Mouse (Mus musculus) neural tube, embryonic 15.5 days (tissue): ENCODE measurements at regions not wholly inside any gene's neighbourhood (a gene's known extent, or its start where the extent isn't known, plus 50 kb on each side); places are given as distances from the start of the nearest gene placed in this dataset.
A peak's percentile ranks its signal among the peaks of the same experiment; 100 is the strongest.

ENCODE experiments used
- ATAC-seq: fragments of 200-750 bp; cut with Nextera tagmentation; 2 replicates; pipeline ENCODE4 v1.8.0; 2017; ENCODE audit warnings: mild to moderate bottlenecking, moderate TSS enrichment, moderate library complexity; ENCODE audit not compliant: low FRiP score
- H3K27ac ChIP-seq: fragments of 300-500 bp; sonication (generic); replicated peaks from 2 replicates; pipeline ENCODE4 v1.5.1; 2015; ENCODE audit warnings: mild to moderate bottlenecking, inconsistent platforms
- H3K27me3 ChIP-seq: fragments of 300-500 bp; sonication (generic); replicated peaks from 2 replicates; pipeline ENCODE4 v1.6.1; 2015; ENCODE audit warnings: inconsistent platforms
- H3K36me3 ChIP-seq: fragments of 300-500 bp; sonication (generic); 2 replicates; pipeline ENCODE4 v1.6.1; 2015; ENCODE audit warnings: inconsistent platforms
- H3K4me1 ChIP-seq: fragments of 300-500 bp; sonication (generic); 2 replicates; pipeline ENCODE4 v1.6.1; 2015; ENCODE audit warnings: inconsistent platforms
- H3K4me2 ChIP-seq: fragments of 300-500 bp; sonication (generic); 2 replicates; pipeline ENCODE4 v1.6.1; 2015; ENCODE audit warnings: inconsistent platforms, mild to moderate bottlenecking, moderate library complexity
- H3K4me3 ChIP-seq: fragments of 300-500 bp; sonication (generic); replicated peaks from 2 replicates; pipeline ENCODE4 v1.5.1; 2015; ENCODE audit warnings: mild to moderate bottlenecking, inconsistent platforms
- H3K9ac ChIP-seq: fragments of 300-500 bp; sonication (generic); replicated peaks from 2 replicates; pipeline ENCODE4 v1.6.1; 2015; ENCODE audit warnings: mild to moderate bottlenecking, inconsistent platforms
- H3K9me3 ChIP-seq: fragments of 300-500 bp; sonication (generic); replicated peaks from 2 replicates; pipeline ENCODE4 v1.6.1; 2016; ENCODE audit warnings: inconsistent platforms
- WGBS: fragments of 180-500 bp; shearing (Covaris S2); methylation state at CpG from one replicate; pipeline ENCODE4 v1.1.7; 2015; ENCODE audit warnings: mixed read lengths; 5-methylcytosine and 5-hydroxymethylcytosine counted together

DNA sequence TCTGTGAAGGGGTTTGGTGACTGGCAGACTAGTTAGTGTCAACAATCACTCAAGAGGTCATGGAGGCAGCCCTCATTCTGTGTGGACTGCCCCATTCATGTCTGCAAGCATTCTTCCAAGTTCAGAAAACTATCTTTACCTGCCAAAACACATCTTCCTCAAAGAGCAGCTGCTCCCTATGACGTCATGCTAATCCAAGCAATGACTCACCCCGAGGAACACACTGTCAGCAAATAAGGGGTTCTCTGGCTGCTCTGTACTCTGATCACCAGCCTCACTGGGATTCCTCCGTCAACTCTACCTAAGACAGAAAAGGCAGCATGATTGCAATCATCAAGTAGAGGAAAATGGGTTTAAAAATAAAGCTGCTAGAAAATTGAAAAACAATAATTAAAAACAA, 165.4 kb upstream of the Nabp1 start:
- Histone ChIP-seq H3K4me2 (no peak overlapping the region), H3K4me1 (no peaks in the 10 kb centered on the region), H3K36me3 (no peaks in the 10 kb centered on the region), H3K4me3 (no peak overlapping the region), H3K27ac (no peak overlapping the region), H3K27me3 (no peaks in the 10 kb centered on the region), H3K9ac (no peak overlapping the region), H3K9me3 (no peaks in the 10 kb centered on the region)
- ATAC-seq = no peak
- WGBS = 53% methylated on average over 3 of the region's 3 CpGs

DNA sequence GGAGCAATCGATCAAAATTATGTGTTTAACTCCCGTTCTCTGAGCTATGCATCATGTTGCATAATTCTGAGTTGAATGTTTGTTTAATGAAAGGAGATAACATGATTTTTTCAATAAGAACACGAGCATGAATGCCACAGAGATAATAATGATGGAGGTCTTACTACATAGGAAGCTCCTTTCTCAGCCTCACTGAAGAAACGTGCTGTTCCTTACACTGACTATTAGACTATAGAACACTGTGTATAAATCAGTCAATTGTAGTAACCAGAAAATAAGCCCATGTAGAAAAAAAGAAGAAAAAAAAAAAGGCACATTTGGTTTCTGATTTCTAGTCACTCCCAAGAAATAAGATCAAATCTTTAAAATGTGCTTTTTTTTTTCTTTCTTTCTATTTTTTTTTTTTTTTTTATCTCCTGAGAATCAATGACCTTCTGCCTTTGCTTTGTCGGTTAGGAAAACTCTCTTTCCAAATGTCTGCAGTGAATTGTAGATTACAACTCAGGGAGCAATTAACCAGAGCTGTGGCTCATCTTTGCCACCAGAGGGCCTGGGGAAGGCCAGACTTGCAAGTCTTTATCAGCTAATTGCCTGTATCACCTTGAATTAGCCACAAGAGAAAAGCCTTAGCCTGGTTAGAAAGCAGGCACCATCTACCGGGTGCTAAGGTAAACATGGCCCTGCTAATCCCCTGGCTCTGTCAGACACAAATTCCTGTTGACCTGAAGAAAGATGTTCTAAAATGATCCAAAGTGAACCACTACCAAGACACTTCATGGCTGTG, 160.5 kb upstream of the Nabp1 start:
- peaks cover 12% of the 10 kb centered on the region for H3K4me1 ChIP-seq
- ATAC-seq = no peak
- no peaks in the 10 kb centered on the region for H3K9me3 ChIP-seq
- H3K27ac ChIP-seq = no peak overlapping the region
- H3K4me2 ChIP-seq = no peak overlapping the region
- H3K36me3 ChIP-seq = no peaks in the 10 kb centered on the region
- no peak overlapping the region for H3K4me3 ChIP-seq
- no peak overlapping the region for H3K9ac ChIP-seq
- H3K27me3 ChIP-seq = no peaks in the 10 kb centered on the region
- WGBS = 59% methylated on average over 6 of the region's 6 CpGs

DNA sequence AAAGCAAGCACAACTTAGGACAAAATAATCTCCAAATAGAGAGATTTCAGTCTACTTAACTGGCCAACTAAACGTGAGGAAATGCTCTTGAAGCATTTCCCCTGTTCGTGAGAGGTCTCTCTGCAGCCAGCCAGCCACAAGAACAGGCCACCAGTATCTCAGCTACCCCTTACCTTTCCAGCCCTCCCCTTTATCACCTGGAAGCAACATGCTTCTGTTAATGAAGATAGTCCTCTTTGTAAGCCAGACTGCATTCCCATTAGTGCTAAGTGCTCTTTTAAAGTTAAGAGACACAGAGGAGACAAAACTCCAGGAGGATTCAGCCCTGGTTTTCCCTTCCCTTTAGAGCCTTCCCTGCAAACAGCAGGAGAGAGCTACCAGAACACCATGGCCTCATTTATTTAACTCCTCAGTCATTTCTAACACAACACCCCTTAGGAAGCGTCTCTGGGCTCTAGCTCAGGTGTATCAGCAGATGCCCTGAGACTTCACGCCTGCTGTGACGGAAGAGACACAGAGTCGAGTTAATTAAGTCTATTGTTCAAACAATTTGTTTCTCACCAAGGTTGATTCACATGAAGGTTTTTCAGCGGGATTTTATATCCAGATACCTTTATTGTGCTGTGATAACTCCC, 157.8 kb upstream of the Nabp1 start:
- H3K36me3 ChIP-seq = no peaks in the 10 kb centered on the region
- H3K4me1 ChIP-seq = peaks cover 12% of the 10 kb centered on the region
- WGBS = 32% methylated on average over 7 of the region's 7 CpGs
- no peak overlapping the region for H3K4me2 ChIP-seq
- H3K9ac ChIP-seq = no peak overlapping the region
- peak overlapping the region; percentile 11; the same call in 1 of the 2 replicates for H3K27ac ChIP-seq
- H3K27me3 ChIP-seq = no peaks in the 10 kb centered on the region
- H3K9me3 ChIP-seq = no peaks in the 10 kb centered on the region
- H3K4me3 ChIP-seq = no peak overlapping the region
- peak; percentile 24; the same call in 1 of the 2 replicates for ATAC-seq

DNA sequence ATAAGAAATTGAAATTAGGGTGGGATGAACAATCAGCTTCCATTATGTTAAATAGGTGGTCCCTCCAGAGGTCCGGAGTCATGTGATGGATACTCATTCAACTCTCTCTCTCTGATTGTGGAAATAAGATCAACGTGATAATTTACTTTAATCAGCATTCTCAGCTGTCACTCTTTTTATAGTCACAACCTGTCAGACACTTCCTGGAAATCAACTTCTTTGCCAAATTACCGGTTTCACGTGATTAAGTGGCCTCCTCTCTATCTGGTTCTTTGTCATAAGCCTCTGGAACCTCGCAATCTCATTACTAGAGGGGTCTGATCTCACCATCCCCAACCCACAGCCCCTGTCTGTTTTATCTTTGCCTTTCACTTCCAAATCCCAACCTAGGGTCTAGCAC, 155.6 kb upstream of the Nabp1 start:
- Histone ChIP-seq H3K27me3 (no peaks in the 10 kb centered on the region), H3K36me3 (no peaks in the 10 kb centered on the region), H3K9me3 (no peaks in the 10 kb centered on the region), H3K4me2 (no peak overlapping the region), H3K9ac (no peak overlapping the region), H3K27ac (no peak overlapping the region), H3K4me1 (peaks cover 12% of the 10 kb centered on the region), H3K4me3 (no peak overlapping the region)
- ATAC-seq = no peak
- WGBS = 85% methylated on average over 5 of the region's 5 CpGs

DNA sequence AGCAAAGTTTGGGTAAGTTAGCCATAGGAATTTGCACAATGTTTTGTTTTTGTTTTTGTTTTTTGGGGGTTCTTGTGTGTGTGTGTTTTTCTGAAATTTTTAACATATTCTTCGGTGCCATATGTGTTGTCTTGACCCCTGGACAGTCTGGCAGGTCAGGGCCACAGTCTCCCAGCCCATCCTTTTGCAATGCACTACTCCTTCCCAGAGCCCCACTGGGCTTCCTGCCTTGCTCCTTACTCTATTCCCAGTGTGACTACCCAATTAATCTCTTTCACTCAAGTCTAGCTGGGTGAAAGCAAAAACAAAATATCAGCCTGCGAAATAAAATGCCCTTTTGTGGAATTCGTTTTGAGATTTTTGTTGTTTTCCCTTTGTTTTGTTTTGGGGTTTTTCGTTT, 154.6 kb upstream of the Nabp1 start:
- WGBS = 84% methylated on average over 4 of the region's 4 CpGs
- no peak overlapping the region for H3K4me2 ChIP-seq
- H3K4me1 ChIP-seq = peaks cover 16% of the 10 kb centered on the region
- H3K9me3 ChIP-seq = no peaks in the 10 kb centered on the region
- H3K4me3 ChIP-seq = no peak overlapping the region
- H3K27ac ChIP-seq = no peak overlapping the region
- no peaks in the 10 kb centered on the region for H3K36me3 ChIP-seq
- H3K9ac ChIP-seq = no peak overlapping the region
- no peaks in the 10 kb centered on the region for H3K27me3 ChIP-seq
- no peak for ATAC-seq

DNA sequence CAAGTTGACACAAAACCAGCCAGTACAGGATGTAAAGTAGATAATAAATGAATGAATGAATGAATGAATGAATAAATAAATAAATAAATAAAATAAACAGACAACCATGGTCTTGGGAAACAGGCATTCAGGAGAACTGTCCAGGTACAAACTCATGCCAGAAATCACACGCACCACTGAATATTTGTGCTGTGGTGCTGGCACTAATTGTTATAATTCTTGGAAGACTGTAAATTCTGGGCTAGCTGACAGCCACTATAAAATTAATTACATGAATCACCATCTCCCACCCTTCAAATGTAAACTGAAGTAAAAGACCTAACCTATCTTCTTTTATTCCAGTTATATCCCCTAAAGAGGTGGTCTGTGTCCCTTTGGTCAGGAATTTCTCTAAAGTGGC, 151.6 kb upstream of the Nabp1 start:
- no peak overlapping the region for H3K4me2 ChIP-seq
- no peaks in the 10 kb centered on the region for H3K9me3 ChIP-seq
- peaks cover 4% of the 10 kb centered on the region; the same call in 1 of the 2 replicates for H3K4me1 ChIP-seq
- H3K36me3 ChIP-seq = no peaks in the 10 kb centered on the region
- H3K4me3 ChIP-seq = no peak overlapping the region
- no peak overlapping the region for H3K27ac ChIP-seq
- 77% methylated on average over 1 of the region's 1 CpGs for WGBS
- H3K9ac ChIP-seq = no peak overlapping the region
- ATAC-seq = no peak
- no peaks in the 10 kb centered on the region for H3K27me3 ChIP-seq

DNA sequence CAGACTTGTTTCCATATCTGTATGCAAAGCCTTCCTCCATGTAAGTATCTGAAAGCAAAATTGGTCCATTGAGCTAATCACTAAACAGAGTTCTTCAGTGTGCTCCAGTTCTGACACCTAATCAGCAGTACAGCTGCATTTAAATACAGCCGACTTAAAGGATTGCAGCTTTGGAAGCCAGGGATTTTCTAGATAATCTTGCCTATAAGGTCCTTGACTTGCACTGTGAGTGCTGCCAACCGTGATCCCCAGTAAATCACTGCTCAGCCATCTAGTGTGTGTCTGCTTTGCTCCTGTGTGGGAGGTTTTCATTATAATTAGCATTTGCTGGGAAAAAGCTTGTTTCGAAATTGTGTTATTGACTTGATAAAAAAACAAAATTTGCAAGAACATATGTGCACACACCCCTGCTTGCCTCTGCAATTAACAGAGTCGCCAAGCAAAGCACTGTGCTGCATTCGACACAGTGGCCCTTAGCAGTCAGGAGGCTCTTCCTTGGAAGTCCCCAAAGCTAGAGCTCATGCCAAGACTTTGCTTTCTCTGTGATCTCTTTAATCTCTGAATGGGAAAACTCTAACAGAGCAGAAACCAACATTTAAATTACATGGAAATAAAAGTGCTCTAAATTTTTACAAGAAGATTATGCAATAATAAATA, 150.0 kb upstream of the Nabp1 start:
- no peak overlapping the region for H3K4me2 ChIP-seq
- no peaks in the 10 kb centered on the region for H3K27me3 ChIP-seq
- H3K4me3 ChIP-seq = no peak overlapping the region
- no peaks in the 10 kb centered on the region for H3K9me3 ChIP-seq
- H3K9ac ChIP-seq = no peak overlapping the region
- H3K4me1 ChIP-seq = peaks cover 4% of the 10 kb centered on the region; the same call in 1 of the 2 replicates
- H3K27ac ChIP-seq = no peak overlapping the region
- 54% methylated on average over 5 of the region's 5 CpGs for WGBS
- ATAC-seq = no peak
- no peaks in the 10 kb centered on the region for H3K36me3 ChIP-seq

DNA sequence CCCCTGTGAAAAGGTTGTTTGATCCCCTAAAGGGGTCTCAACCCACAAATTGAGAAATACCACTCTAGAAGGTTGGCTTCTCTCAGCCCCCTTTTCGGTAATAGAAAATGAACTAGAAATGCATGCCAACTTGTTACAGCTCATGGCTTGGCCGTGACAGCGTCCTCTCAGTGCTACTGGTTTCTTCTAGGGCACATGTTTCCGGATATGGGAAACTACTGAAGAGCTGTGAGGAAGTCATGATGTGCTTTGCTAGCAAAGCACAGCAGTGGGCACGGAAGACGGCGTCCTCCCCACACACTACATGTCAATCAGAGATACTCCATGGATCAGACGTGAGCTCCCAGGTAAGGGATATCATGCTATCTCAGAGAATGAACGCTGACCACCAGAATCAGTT, 148.1 kb upstream of the Nabp1 start:
- 87% methylated on average over 9 of the region's 9 CpGs for WGBS
- H3K9ac ChIP-seq = no peak overlapping the region
- H3K27ac ChIP-seq = no peak overlapping the region
- H3K9me3 ChIP-seq = no peaks in the 10 kb centered on the region
- H3K36me3 ChIP-seq = no peaks in the 10 kb centered on the region
- ATAC-seq = no peak
- H3K27me3 ChIP-seq = no peaks in the 10 kb centered on the region
- H3K4me1 ChIP-seq = peaks cover 4% of the 10 kb centered on the region; the same call in 1 of the 2 replicates
- no peak overlapping the region for H3K4me2 ChIP-seq
- H3K4me3 ChIP-seq = no peak overlapping the region

DNA sequence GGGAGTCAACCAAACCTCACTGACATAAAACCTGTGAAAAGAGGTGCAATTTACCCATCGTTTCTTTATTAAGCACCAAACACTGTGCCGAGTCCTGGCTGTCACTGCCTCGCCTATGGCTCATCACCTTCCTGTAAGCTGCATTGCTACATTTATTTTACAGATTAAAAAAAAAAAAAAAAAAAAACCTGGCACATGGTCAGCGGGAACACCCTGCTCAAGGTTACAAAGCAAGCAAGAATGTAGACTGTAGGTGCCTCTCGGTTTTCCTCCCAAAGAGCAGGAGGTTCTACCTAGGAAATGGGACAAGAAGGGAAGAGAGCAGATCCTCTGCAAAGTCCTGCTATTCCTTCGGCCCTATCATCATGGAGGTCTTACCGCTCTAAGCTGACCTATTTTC, 146.9 kb upstream of the Nabp1 start:
- no peak overlapping the region for H3K4me3 ChIP-seq
- H3K36me3 ChIP-seq = no peaks in the 10 kb centered on the region
- no peak overlapping the region for H3K27ac ChIP-seq
- H3K4me1 ChIP-seq = peaks cover 4% of the 10 kb centered on the region; the same call in 1 of the 2 replicates
- no peak overlapping the region for H3K9ac ChIP-seq
- 93% methylated on average over 7 of the region's 7 CpGs for WGBS
- H3K27me3 ChIP-seq = no peaks in the 10 kb centered on the region
- H3K9me3 ChIP-seq = no peaks in the 10 kb centered on the region
- no peak overlapping the region for H3K4me2 ChIP-seq
- no peak for ATAC-seq

DNA sequence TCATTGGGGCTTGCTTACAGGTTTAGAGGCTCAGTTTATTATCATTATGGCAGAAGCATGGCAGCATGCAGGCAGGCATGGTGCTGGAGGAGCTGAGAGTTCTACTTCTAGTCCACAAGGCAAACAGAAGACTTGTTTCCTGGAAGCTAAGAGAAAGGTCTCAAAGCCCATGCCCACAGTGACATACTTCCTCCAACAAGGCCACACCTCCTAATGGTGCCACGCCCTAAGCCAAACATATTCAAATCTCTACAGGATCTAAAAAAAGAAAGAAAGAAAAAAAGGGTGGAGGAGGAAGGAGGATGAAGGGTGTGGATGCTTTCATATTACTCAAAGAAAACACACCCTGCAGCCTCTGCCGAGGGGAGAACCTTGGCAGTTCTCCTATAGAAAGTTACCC, 146.3 kb upstream of the Nabp1 start:
- no peak for ATAC-seq

DNA sequence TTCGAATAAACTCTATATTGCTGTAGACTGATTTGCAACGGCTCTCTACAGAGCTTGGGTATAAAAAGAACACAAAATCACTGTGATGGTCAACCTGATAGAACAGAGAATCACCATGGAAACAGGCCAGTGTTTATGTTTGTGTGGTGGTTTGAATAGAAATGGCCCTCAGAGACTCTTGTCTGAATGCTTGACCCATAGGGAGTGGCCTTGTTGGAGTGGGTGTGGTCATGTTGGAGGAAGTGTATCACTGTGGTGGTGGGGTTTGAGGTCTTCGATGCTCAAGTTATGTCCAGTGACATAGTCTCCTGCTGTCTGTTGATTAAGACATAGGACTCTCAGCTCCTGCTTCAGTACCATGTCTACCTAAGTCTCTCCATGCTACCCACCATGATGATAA, 144.8 kb upstream of the Nabp1 start:
- WGBS = 72% methylated on average over 3 of the region's 3 CpGs
- H3K4me3 ChIP-seq = no peak overlapping the region
- no peak for ATAC-seq

More for the DNA sequence above, 146.3 kb upstream of the Nabp1 start:
- WGBS = 85% methylated on average over 2 of the region's 2 CpGs
- H3K4me1 ChIP-seq = peaks cover 4% of the 10 kb centered on the region; the same call in 1 of the 2 replicates
- no peak overlapping the region for H3K9ac ChIP-seq
- H3K27me3 ChIP-seq = no peaks in the 10 kb centered on the region
- no peak overlapping the region for H3K4me2 ChIP-seq
- H3K27ac ChIP-seq = no peak overlapping the region
- no peaks in the 10 kb centered on the region for H3K9me3 ChIP-seq
- no peak overlapping the region for H3K4me3 ChIP-seq
- H3K36me3 ChIP-seq = no peaks in the 10 kb centered on the region

More for the DNA sequence above, 144.8 kb upstream of the Nabp1 start:
- H3K4me1 ChIP-seq = peaks cover 8% of the 10 kb centered on the region
- no peak overlapping the region for H3K27ac ChIP-seq
- no peaks in the 10 kb centered on the region for H3K27me3 ChIP-seq
- H3K4me2 ChIP-seq = no peak overlapping the region
- no peaks in the 10 kb centered on the region for H3K9me3 ChIP-seq
- H3K9ac ChIP-seq = no peak overlapping the region
- H3K36me3 ChIP-seq = no peaks in the 10 kb centered on the region
